Mouse (Mus musculus) lung, postnatal 25 days (tissue): ENCODE results near the gene Zfp869.
"Not testable (repeated sequence)": the region's sequence is repeated elsewhere in the genome, so short reads cannot be mapped to it uniquely, and the experiment has no call there.

ENCODE experiments used
- DNase-seq: peaks from one replicate; pipeline ENCODE4 v3.0.0; 2022; ENCODE audit warnings: low spot score

Gene Zfp869

GRCm38 (mm10) chr8:69710624-69711023 is at the start of gene Zfp869:
Zfp869 (minus strand) TSS chr8:69710724.
- DNase-seq = not testable (repeated sequence)

- no peak for DNase-seq
Observed at GRCm38 (mm10) chr8:69758316-69758715, 47.8 kb upstream of the Zfp869 start.

- no peak for DNase-seq
Observed at GRCm38 (mm10) chr8:69752437-69752836, 41.9 kb upstream of the Zfp869 start.

GRCm38 (mm10) chr8:69749544-69750454 is 39.3 kb upstream of the Zfp869 start, which contains the start of gene Zfp963:
Zfp963 (minus strand) TSS chr8:69749970.
- DNase-seq = peak; percentile 96

GRCm38 (mm10) chr8:69741231-69741630 is 30.7 kb upstream of the Zfp869 start:
- DNase-seq = no peak

- DNase-seq = no peak
Observed at GRCm38 (mm10) chr8:69740763-69741162, 30.2 kb upstream of the Zfp869 start.

GRCm38 (mm10) chr8:69735495-69735894 is 25.0 kb upstream of the Zfp869 start:
- DNase-seq = no peak

GRCm38 (mm10) chr8:69717232-69717580 is 6.7 kb upstream of the Zfp869 start:
- no peak for DNase-seq

- peak; percentile 100 for DNase-seq
Observed at GRCm38 (mm10) chr8:69716403-69717231, 6.1 kb upstream of the Zfp869 start.

- DNase-seq = no peak
Observed at GRCm38 (mm10) chr8:69715366-69715765, 4.8 kb upstream of the Zfp869 start.

GRCm38 (mm10) chr8:69713516-69713915 is 3.0 kb upstream of the Zfp869 start:
- DNase-seq = no peak

- DNase-seq = no peak
Observed at GRCm38 (mm10) chr8:69701810-69702209, 8.7 kb downstream of the Zfp869 start.

- not testable (repeated sequence) for DNase-seq
Observed at GRCm38 (mm10) chr8:69665051-69665450, 45.5 kb downstream of the Zfp869 start.

GRCm38 (mm10) chr8:69661294-69661693 is 49.2 kb downstream of the Zfp869 start:
- no peak for DNase-seq
